Comparison of ENCODE assay signal across 9 mouse cellular contexts in the genomic region with DNA sequence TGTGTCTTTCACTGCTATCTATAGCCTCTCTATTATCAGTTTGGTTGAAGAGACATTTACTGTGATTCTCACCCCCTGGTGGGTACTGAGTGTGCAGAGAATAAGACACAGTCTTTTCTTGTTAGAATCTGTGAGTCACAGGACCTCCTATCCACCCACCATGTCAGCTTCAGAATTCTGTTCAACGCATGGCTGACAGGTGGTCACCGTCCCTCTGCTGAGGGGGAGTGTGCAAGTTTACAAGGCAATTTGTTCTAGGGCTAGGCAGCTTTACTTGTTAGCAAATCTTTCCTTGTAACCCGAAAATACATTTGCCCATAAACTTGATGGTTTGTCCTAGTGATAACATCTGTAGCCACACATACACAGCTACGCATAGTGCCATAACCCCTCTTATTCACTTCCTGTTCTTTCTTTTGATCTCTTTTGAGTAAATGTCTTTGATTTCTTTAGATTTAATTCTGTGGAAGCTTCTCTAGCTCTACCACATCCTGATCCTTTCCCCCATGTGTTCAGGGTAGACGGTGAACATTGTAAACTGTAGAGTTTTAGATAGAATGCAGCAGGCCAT.
A peak's percentile ranks its signal among the peaks of the same experiment; 100 is the strongest.
DNase-seq lines count a peak whose midpoint lies in the region.
"Had no signal": no experiment of that assay in that cellular context is flagged by ENCODE, and none has a peak within 500 bp of the region (broad histone marks: within the 10 kb centered on the region; RNA-seq: fewer than 3 reads in every experiment).

No protein-coding gene starts in this region.

- DNase-seq in thymus, postnatal 0 days (ENCODE audit: low spot score), result peak; percentile 3
- no peak for DNase-seq in thymus, postnatal 10 days (ENCODE audit: low spot score in 2 of 2)
- peak; percentile 38 for DNase-seq in induced T-regulatory cell, adult 2 months (ENCODE audit: low read depth)
- DNase-seq in left cerebral cortex, postnatal 25 days (ENCODE audit: low spot score in 2 of 2), result peak; percentile 62 to 93
- DNase-seq in urinary bladder, postnatal 10 days (ENCODE audit: low spot score), result no peak
- DNase-seq in Muller cell, postnatal 12 days (ENCODE audit: inconsistent ontology term), result no peak
- DNase-seq in ovary, postnatal 10 days (ENCODE audit: low spot score), result no peak
- DNase-seq: cerebellum, postnatal 14 days; kidney, postnatal 36 days had no signal

- intact Hi-C loops in left cerebral cortex, postnatal 25 days (cut with DNase I), result loop anchor here (5.0 to 10.0 kb wide), 2 partner anchors 100 to 378 kb away; partner anchors contain the start of gene Map2

Comparison
In these comparisons a context has a peak if more than half of its experiments do, and no peak if none do; other contexts are left out.
1. DNase-seq: peak in thymus, postnatal 0 days (single experiment), induced T-regulatory cell, adult 2 months (single experiment) and left cerebral cortex, postnatal 25 days (2 of 2); none in thymus, postnatal 10 days (0 of 2), urinary bladder, postnatal 10 days (single experiment), Muller cell, postnatal 12 days (single experiment) and ovary, postnatal 10 days (single experiment).